Mouse (Mus musculus) layer of hippocampus, postnatal 10 days (tissue): ENCODE data around the gene Spindoc. TPM values are rescaled to one million over a fixed set of nuclear protein-coding genes. Genes with fewer than 3 reads are reported as not detected.

Experiments used
- microRNA-seq, 2 experiments: library from miRNA; unstranded; fragments of <30 nt; microRNA quantifications; one replicate each; pipeline ENCODE4 v1.2.0; 2021
- total RNA-seq, 2 experiments: library from RNA; stranded (reverse); gene quantifications; 2 replicates each; pipeline ENCODE4 v1.2.3; 2021

The Spindoc gene
- total RNA-seq, 2 experiments from 2014 or later, result 39.0 to 45.6 TPM

Small RNA genes within 50 kb of the gene (microRNA-seq; reads per million reads assigned to microRNA genes)
- gene Mir6991, result 1.3 to 2.7 reads per million in 2 experiments

Other genes with a start within 250 kb of the Spindoc start
- gene Otub1, start 176.7 kb downstream of the Spindoc start, total RNA-seq, result 100 to 1,000 TPM; 202 to 240 TPM
- 100 to 1,000 TPM; 688 to 834 TPM for gene Cox8a, start 165.4 kb downstream of the Spindoc start, total RNA-seq
- 10 to 100 TPM; 36.3 to 45.6 TPM for gene Naa40, start 141.8 kb downstream of the Spindoc start, total RNA-seq
- 10 to 100 TPM; 22.7 to 24.1 TPM for gene Rcor2, start 115.7 kb downstream of the Spindoc start, total RNA-seq
- gene Mark2, start 41.1 kb downstream of the Spindoc start, total RNA-seq, result 100 to 1,000 TPM; 102 to 110 TPM
- gene 2700081O15Rik, start 34.6 kb upstream of the Spindoc start, total RNA-seq, result 10 to 100 TPM; 70.8 to 72.1 TPM
- gene Rtn3, start 100.3 kb upstream of the Spindoc start, total RNA-seq, result 100 to 1,000 TPM; 769 to 828 TPM
- gene Atl3, start 111.0 kb upstream of the Spindoc start, total RNA-seq, result 10 to 100 TPM; 21.8 to 22.4 TPM
- gene Pla2g16, start 174.5 kb upstream of the Spindoc start, total RNA-seq, result 10 to 100 TPM; 10.1 to 13.5 TPM
- under 1 TPM; 0.54 to 0.66 TPM for gene Lgals12, start 224.2 kb upstream of the Spindoc start, total RNA-seq
- gene Hrasls5, start 229.5 kb upstream of the Spindoc start, total RNA-seq, result not detected